Mouse (Mus musculus) heart, postnatal 0 days (tissue): ENCODE measurements around the gene Ankrd13b.

ENCODE experiments used
- CTCF ChIP-seq: IDR thresholded peaks from 2 replicates; pipeline ENCODE4 v1.5.1; 2016; ENCODE audit warnings: antibody characterized with exemption, control low read depth, low read depth
- EP300 ChIP-seq: IDR thresholded peaks from 2 replicates; pipeline ENCODE4 v1.6.1; 2016; ENCODE audit warnings: antibody characterized with exemption, low read depth

- TF ChIP-seq CTCF, result peak; percentile 83
- 0 out of 2 replicates have a peak, but pooled peaks have one; percentile 8 for TF ChIP-seq EP300
These were observed 42.8 kb downstream of the Ankrd13b start for GRCm38 (mm10) chr11:77446628-77447041.
